Mouse (Mus musculus) heart, postnatal 0 days (tissue): ENCODE results near the gene Aarsd1.

Experiments used
- CTCF ChIP-seq: IDR thresholded peaks from 2 replicates; pipeline ENCODE4 v1.5.1; 2016; ENCODE audit warnings: antibody characterized with exemption, control low read depth, low read depth
- EP300 ChIP-seq: IDR thresholded peaks from 2 replicates; pipeline ENCODE4 v1.6.1; 2016; ENCODE audit warnings: antibody characterized with exemption, low read depth

- TF ChIP-seq CTCF: no peak
- TF ChIP-seq EP300: no peak
These were observed 8.8 kb upstream of the Aarsd1 start for GRCm38 (mm10) chr11:101426165-101426564.
